Mouse (Mus musculus) olfactory bulb, adult 2 months (tissue): Measurements from ENCODE around the gene Gjb2.

Experiments used
- CTCF ChIP-seq: fragments of 200-500 bp; IDR thresholded peaks from 2 replicates; pipeline ENCODE4 v1.5.1; 2012; ENCODE audit warnings: low read depth, mild to moderate bottlenecking, low read length, moderate library complexity; ENCODE audit not compliant: insufficient read depth
- POLR2A ChIP-seq: fragments of 200-500 bp; IDR thresholded peaks from 2 replicates; pipeline ENCODE4 v1.6.1; 2012; ENCODE audit warnings: mild to moderate bottlenecking, low read depth, low read length, moderate library complexity; ENCODE audit not compliant: insufficient read depth

GRCm38 (mm10) chr14:57115823-57116544 lies 11.5 kb upstream of the Gjb2 start, which contains the start of gene Gm4491:
- TF ChIP-seq POLR2A (no peak), CTCF (no peak)
